Mouse (Mus musculus): Measurements from ENCODE around the gene Wwp2. TPM values are rescaled to one million over a fixed set of nuclear protein-coding genes. Genes with fewer than 3 reads are reported as not detected.

Wwp2 gene
- total and polyA plus RNA-seq, 2 experiments: 11.8 to 15.0 TPM

GRCm38 (mm10) chr8:107513249-107513648 lies 77.1 kb downstream of the Wwp2 start:
- Histone ChIP-seq H3K4me3 (ENCODE audit: insufficient read depth, low read depth, low read length) (no peak overlapping the region), H3K27me3 (ENCODE audit: control insufficient read depth, insufficient read depth, low read length) (no peaks in the 10 kb centered on the region), H3K79me2 (ENCODE audit: control insufficient read depth, insufficient read depth, low read length) (no peaks in the 10 kb centered on the region), H3K4me1 (ENCODE audit: control insufficient read depth, insufficient read depth, low read length) (no peaks in the 10 kb centered on the region), H3K9ac (ENCODE audit: low read depth, low read length) (no peak overlapping the region), H3K27ac (replicated peaks; ENCODE audit: insufficient read depth, low read depth, low read length) (no peak overlapping the region), H3K36me3 (ENCODE audit: control insufficient read depth, insufficient read depth, low read length) (peaks cover 2% of the 10 kb centered on the region; the same call in 1 of the 2 replicates)
- WGBS: 96% methylated on average over 2 of the region's 2 CpGs
- TF ChIP-seq CTCF (IDR thresholded peaks at IDR 0.05; ENCODE audit: low read depth, low read length): no peak
- TF ChIP-seq POLR2A (IDR thresholded peaks at IDR 0.05; ENCODE audit: extremely low read depth, insufficient read depth, low read length): no peak
- DNase-seq (ENCODE audit: extremely low read depth, low read depth, low spot score): no peak

- Histone ChIP-seq H3K4me1 (ENCODE audit: control insufficient read depth, insufficient read depth, low read length) (peaks cover 2% of the 10 kb centered on the region; the same call in 1 of the 2 replicates), H3K9ac (ENCODE audit: low read depth, low read length) (no peak overlapping the region), H3K79me2 (ENCODE audit: control insufficient read depth, insufficient read depth, low read length) (no peaks in the 10 kb centered on the region), H3K27ac (replicated peaks; ENCODE audit: insufficient read depth, low read depth, low read length) (no peak overlapping the region), H3K4me3 (ENCODE audit: insufficient read depth, low read depth, low read length) (no peak overlapping the region), H3K36me3 (ENCODE audit: control insufficient read depth, insufficient read depth, low read length) (peaks cover 3% of the 10 kb centered on the region; the same call in 1 of the 2 replicates), H3K27me3 (ENCODE audit: control insufficient read depth, insufficient read depth, low read length) (no peaks in the 10 kb centered on the region)
- TF ChIP-seq CTCF (IDR thresholded peaks at IDR 0.05; ENCODE audit: low read depth, low read length) (no peak), POLR2A (IDR thresholded peaks at IDR 0.05; ENCODE audit: extremely low read depth, insufficient read depth, low read length) (no peak)
- WGBS: 76% methylated on average over 6 of the region's 6 CpGs
- no peak for DNase-seq (ENCODE audit: extremely low read depth, low read depth, low spot score)
Observed at GRCm38 (mm10) chr8:107514949-107515721, 79.0 kb downstream of the Wwp2 start.

- Histone ChIP-seq H3K9ac (ENCODE audit: low read depth, low read length) (no peak overlapping the region), H3K4me1 (ENCODE audit: control insufficient read depth, insufficient read depth, low read length) (peaks cover 2% of the 10 kb centered on the region; the same call in 1 of the 2 replicates), H3K36me3 (ENCODE audit: control insufficient read depth, insufficient read depth, low read length) (peaks cover 5% of the 10 kb centered on the region; the same call in 1 of the 2 replicates), H3K79me2 (ENCODE audit: control insufficient read depth, insufficient read depth, low read length) (no peaks in the 10 kb centered on the region), H3K27me3 (ENCODE audit: control insufficient read depth, insufficient read depth, low read length) (no peaks in the 10 kb centered on the region), H3K4me3 (ENCODE audit: insufficient read depth, low read depth, low read length) (no peak overlapping the region), H3K27ac (replicated peaks; ENCODE audit: insufficient read depth, low read depth, low read length) (no peak overlapping the region)
- WGBS: over 99% methylated on average over 5 of the region's 5 CpGs
- no peak for TF ChIP-seq POLR2A (IDR thresholded peaks at IDR 0.05; ENCODE audit: extremely low read depth, insufficient read depth, low read length)
- TF ChIP-seq CTCF (IDR thresholded peaks at IDR 0.05; ENCODE audit: low read depth, low read length): no peak
- DNase-seq (ENCODE audit: extremely low read depth, low read depth, low spot score): no peak
Observed at GRCm38 (mm10) chr8:107518726-107519125, 82.6 kb downstream of the Wwp2 start.

- H3K9ac ChIP-seq (ENCODE audit: low read depth, low read length): no peak overlapping the region
- TF ChIP-seq POLR2A (IDR thresholded peaks at IDR 0.05; ENCODE audit: extremely low read depth, insufficient read depth, low read length) (no peak), CTCF (IDR thresholded peaks at IDR 0.05; ENCODE audit: low read depth, low read length) (no peak)
- H3K27me3 ChIP-seq (ENCODE audit: control insufficient read depth, insufficient read depth, low read length): no peaks in the 10 kb centered on the region
- peak; percentile 13 for DNase-seq (ENCODE audit: extremely low read depth, low read depth, low spot score)
- H3K36me3 ChIP-seq (ENCODE audit: control insufficient read depth, insufficient read depth, low read length): peaks cover 5% of the 10 kb centered on the region; the same call in 1 of the 2 replicates
- H3K4me1 ChIP-seq (ENCODE audit: control insufficient read depth, insufficient read depth, low read length): peaks cover 2% of the 10 kb centered on the region; the same call in 1 of the 2 replicates
- no peaks in the 10 kb centered on the region for H3K79me2 ChIP-seq (ENCODE audit: control insufficient read depth, insufficient read depth, low read length)
- no peak overlapping the region for H3K27ac ChIP-seq (replicated peaks; ENCODE audit: insufficient read depth, low read depth, low read length)
- WGBS: 58% methylated on average over 4 of the region's 4 CpGs
- H3K4me3 ChIP-seq (ENCODE audit: insufficient read depth, low read depth, low read length): no peak overlapping the region
Observed at GRCm38 (mm10) chr8:107519860-107520259, 83.7 kb downstream of the Wwp2 start.

GRCm38 (mm10) chr8:107521788-107522554 lies 85.8 kb downstream of the Wwp2 start:
- Histone ChIP-seq H3K27me3 (ENCODE audit: control insufficient read depth, insufficient read depth, low read length) (no peaks in the 10 kb centered on the region), H3K36me3 (ENCODE audit: control insufficient read depth, insufficient read depth, low read length) (peaks cover 5% of the 10 kb centered on the region; the same call in 1 of the 2 replicates), H3K9ac (ENCODE audit: low read depth, low read length) (no peak overlapping the region), H3K4me3 (ENCODE audit: insufficient read depth, low read depth, low read length) (no peak overlapping the region), H3K79me2 (ENCODE audit: control insufficient read depth, insufficient read depth, low read length) (no peaks in the 10 kb centered on the region), H3K4me1 (ENCODE audit: control insufficient read depth, insufficient read depth, low read length) (peaks cover 2% of the 10 kb centered on the region; the same call in 1 of the 2 replicates), H3K27ac (replicated peaks; ENCODE audit: insufficient read depth, low read depth, low read length) (no peak overlapping the region)
- TF ChIP-seq POLR2A (IDR thresholded peaks at IDR 0.05; ENCODE audit: extremely low read depth, insufficient read depth, low read length) (no peak), CTCF (IDR thresholded peaks at IDR 0.05; ENCODE audit: low read depth, low read length) (no peak)
- DNase-seq (ENCODE audit: extremely low read depth, low read depth, low spot score): no peak
- whole genome bisulfite sequencing: 95% methylated on average over 8 of the region's 8 CpGs
